Mouse (Mus musculus) bone marrow macrophage, adult 2 months (primary cell): ENCODE measurements around the gene Zp2. TPM values are rescaled to one million over a fixed set of nuclear protein-coding genes. Genes with fewer than 3 reads are reported as not detected.

ENCODE experiments used
- H3K27ac ChIP-seq: 2 replicates; pipeline ENCODE4 v1.5.1; 2012; ENCODE audit warnings: low read depth, low read length; ENCODE audit not compliant: insufficient read depth
- H3K4me1 ChIP-seq: 2 replicates; pipeline ENCODE4 v1.6.1; 2012; ENCODE audit warnings: low read length; ENCODE audit not compliant: control insufficient read depth, insufficient read depth
- H3K4me3 ChIP-seq: 2 replicates; pipeline ENCODE4 v1.5.1; 2012; ENCODE audit warnings: mild to moderate bottlenecking, low read length, moderate library complexity; ENCODE audit not compliant: insufficient read depth
- CTCF ChIP-seq: IDR thresholded peaks from 2 replicates; pipeline ENCODE4 v1.5.1; 2012; ENCODE audit warnings: low read depth, mild to moderate bottlenecking, low read length, moderate library complexity
- POLR2A ChIP-seq: IDR thresholded peaks from 2 replicates; pipeline ENCODE4 v1.6.1; 2012; ENCODE audit warnings: mild to moderate bottlenecking, low read depth, low read length, borderline replicate concordance
- polyA plus RNA-seq: library from polyadenylated mRNA; stranded (reverse); fragments of >200 nt; gene quantifications from 2 replicates; pipeline ENCODE4 v1.2.4, GENCODE M21; 2012; ENCODE audit not compliant: missing spikeins, insufficient read depth, insufficient read length

The Zp2 gene
- polyA plus RNA-seq, 1 experiment: not detected

DNA sequence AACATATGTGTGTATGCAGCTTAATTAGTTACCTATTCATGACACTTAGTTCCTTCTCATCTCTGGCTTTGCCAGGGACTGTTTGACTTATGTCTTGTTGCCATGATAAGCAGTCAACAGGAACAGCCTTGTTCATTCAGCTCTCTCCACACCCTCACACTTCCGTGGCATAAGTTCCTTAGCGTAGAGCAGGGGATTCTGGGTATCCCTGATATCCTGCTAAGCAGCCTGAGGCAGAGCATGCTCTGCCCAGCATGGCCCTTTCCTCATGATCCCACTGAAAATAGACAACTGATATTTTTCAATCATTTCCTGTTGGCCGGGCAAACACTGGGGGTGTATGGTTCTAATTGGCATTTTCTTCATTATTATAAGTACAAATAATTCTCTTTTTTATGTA is 32.5 kb upstream of the Zp2 start:
- Histone ChIP-seq H3K27ac (no peak overlapping the region), H3K4me3 (no peak overlapping the region), H3K4me1 (no peaks in the 10 kb centered on the region)
- TF ChIP-seq CTCF: no peak
- TF ChIP-seq POLR2A: no peak

DNA sequence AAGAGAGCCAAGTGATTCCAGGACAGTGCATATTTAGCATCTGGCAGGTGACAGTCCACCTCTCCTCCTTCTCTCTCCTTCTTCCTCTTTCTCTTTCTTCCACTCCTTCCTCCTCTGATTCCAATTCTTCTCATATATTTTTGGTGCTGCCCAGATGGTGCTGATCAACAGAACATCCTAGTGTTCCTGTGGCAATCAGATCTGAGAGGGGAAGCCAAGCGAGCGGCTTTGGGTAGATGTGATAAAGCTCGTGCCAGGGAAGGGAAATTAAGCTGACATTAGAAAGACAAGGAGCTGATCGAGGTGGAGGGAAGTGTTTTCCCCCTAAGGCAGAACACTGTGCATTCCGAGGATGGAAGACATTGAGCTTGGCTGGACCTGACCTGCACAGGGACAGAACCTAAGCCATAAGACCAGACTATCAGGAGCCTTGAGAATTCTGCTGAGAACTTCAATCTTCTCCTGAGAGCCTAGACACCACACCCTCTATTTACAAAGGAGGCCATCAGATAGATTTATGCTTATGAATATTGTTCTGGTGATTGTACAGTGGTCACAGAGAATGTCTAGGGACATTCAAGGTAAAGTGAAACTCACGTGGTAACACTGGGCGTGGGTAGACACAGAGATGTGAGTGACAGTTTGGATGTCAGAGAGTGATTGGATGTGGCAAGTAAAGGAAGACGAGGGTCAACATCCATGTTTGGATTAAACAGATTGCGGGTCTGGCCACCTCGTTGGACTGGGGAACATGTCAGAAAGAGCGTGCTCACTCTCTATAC is 29.8 kb upstream of the Zp2 start:
- no peak for TF ChIP-seq POLR2A
- no peak for TF ChIP-seq CTCF
- Histone ChIP-seq H3K27ac (no peak overlapping the region), H3K4me1 (no peaks in the 10 kb centered on the region), H3K4me3 (no peak overlapping the region)

DNA sequence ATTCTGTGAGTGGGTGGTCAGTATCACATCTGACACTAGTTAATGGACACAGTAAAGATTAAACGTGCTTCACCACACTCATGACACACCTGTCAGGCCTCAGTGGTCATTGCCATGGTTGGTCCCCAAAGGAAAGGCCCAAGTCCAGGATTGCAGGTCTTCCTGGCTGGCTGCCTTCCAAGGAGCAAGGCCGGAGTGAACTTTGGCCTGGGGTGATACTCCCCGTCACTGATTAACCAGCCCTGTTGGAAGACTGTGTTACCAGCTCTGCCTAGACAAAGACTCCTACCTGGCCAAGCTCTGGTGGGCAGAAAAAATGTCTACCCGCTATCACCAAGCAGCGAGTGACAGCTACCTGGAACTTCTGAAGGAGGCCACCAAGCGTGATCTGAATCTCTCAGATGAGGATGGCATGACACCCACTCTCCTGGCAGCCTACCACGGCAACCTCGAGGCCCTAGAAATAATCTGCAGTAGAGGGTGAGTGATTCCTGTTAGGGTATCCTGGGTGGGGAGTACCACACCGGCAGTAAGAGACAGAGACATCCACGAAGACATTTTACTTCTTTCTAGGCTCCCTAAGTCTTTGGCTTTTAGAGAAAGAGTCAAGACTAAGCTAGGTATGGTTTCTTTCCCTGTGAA is 28.6 kb upstream of the Zp2 start, which contains the start of gene Anks4b:
Anks4b (plus strand) TSS at position 256 of the 642 bp plus-strand sequence.
- Histone ChIP-seq H3K4me1 (no peaks in the 10 kb centered on the region), H3K4me3 (no peak within 1 kb of the TSS), H3K27ac (no peak within 1 kb of the TSS)
- TF ChIP-seq CTCF (no peak), POLR2A (no peak)

DNA sequence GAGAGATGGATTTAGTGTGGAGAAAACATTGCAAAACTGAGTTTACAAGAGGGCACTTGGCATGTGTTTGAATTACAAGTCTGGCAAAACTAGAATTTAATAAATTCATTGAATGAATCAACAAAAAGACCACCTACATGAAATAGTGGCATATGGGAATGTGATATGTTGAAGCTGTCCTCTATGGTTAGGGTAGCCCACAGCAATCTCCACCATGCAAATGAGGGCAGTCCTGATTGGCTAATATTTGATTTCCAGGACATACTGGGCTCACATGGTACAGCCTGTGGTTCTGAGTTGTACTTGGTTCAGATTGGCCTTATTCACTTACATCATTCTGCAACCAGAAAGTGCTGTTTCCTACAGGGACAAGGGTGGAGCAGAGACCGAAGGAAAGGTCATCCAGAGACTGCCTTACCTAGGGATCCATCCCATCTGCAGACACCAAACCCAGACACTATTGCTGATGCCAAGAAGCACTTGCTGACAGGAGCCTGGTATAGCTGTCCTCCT is 27.2 kb upstream of the Zp2 start:
- H3K4me3 ChIP-seq: no peak overlapping the region
- TF ChIP-seq POLR2A (no peak), CTCF (no peak)
- no peak overlapping the region for H3K27ac ChIP-seq
- H3K4me1 ChIP-seq: no peaks in the 10 kb centered on the region

DNA sequence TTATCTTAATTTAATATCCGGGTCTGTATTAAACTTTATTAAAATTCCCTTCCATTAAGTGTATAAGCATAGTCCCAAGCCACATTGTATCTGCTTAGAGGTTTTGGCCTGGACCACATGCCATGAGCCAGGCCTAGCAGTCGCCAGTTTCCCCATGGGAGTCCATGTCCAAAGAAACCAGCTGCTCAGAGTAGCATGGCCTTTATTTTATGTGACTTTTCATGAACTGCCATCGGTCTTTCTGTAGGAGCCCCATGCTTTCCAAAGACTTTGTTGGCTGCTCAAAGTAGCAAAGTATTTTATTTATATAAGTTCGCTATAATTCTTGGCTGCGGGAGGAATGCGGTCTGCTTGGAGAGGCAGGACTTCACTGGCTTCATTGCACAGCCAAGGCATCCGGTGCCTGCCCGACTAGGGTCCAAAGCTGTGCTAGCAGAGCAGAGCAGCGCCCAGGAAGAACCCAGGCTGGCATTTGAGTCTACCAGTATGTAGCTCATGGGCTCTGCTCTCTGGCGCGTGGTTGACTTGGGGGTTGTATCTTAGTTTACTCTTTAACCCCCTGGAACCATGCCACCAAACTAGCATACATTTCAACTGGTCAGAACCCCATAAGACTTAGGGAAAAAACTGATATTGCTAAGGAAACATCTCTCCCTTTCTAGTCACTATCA is 18.6 kb upstream of the Zp2 start:
- Histone ChIP-seq H3K4me3 (no peak overlapping the region), H3K4me1 (no peaks in the 10 kb centered on the region), H3K27ac (no peak overlapping the region)
- TF ChIP-seq POLR2A: no peak
- no peak for TF ChIP-seq CTCF

DNA sequence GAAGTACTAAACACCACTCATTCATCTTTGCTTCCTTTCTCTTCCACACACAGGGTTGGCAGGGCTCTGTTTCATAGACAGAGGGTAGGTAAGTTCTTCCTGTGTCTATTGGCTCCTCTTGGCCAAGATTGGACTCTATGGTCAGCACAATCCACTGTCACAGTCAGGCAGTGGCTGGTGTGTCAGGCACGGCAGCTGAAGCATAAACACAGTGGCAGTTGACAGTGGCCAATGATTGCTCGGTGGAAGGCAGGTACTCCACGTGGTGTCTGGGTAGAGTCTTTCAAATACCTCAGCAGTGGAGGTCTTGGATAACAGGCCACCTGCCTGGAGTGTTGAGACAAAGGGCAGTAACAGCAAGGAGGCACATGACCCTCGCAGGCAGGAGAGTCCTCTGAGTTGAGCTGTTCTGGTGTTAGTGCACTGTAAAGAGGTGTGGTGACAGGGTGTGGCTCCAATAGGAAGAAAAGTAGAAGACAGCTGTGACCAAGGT is 13.1 kb upstream of the Zp2 start:
- TF ChIP-seq CTCF: no peak
- no peak for TF ChIP-seq POLR2A
- Histone ChIP-seq H3K4me3 (no peak overlapping the region), H3K4me1 (peaks cover 4% of the 10 kb centered on the region), H3K27ac (no peak overlapping the region)

DNA sequence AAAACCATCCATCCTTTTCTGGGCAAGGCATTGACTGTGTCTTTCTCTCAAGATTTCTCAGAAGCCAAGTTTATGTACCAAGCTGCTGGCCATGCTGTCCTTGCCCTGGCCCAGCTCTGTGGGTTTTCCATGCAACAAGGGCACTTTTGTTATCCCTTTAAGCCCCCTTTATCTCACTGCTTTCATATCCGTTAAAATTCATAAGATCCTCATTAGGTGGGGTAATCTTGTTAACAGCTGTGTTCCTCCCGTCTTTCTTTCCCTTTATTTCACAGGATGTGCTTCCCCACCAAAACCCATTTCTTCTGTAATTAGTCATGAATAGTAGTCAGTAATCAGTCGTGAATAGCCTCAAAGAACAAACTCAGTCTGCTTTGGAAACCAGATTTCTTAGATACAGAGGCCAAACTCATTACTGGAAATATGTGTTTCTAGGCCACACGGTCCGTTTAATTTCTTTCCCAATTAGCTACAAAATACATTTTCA is 12.5 kb upstream of the Zp2 start:
- H3K4me1 ChIP-seq: peaks cover 4% of the 10 kb centered on the region
- H3K27ac ChIP-seq: no peak overlapping the region
- no peak overlapping the region for H3K4me3 ChIP-seq
- TF ChIP-seq POLR2A: no peak
- no peak for TF ChIP-seq CTCF

DNA sequence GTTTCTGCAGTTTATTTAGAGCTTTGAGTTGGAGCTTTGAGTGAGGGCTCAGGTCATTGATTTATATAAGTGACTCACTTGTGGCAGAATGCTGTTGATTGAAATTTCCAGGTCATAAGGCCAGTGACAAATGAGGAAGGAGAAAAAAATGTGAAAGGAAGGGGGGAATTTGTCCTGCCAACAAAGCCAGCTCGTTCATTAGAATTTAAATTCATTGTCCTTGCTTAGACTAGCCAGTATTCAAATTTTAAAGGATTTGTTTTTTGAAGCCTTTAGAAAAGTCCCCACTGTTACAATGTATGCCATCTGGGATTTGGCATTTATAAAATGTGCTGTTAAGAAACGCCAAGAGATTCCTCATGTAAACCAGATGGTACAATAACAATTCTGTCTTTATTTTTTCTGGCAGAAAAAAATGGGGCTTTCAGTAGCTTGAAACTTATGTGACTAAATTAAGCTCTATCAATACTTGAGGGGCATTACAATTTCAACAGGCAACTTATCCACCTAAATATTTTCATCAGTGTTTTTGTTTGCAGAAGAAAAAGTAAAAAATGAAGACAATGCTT is 11.8 kb upstream of the Zp2 start:
- TF ChIP-seq CTCF (no peak), POLR2A (no peak)
- no peak overlapping the region for H3K4me3 ChIP-seq
- H3K27ac ChIP-seq: no peak overlapping the region
- H3K4me1 ChIP-seq: peaks cover 4% of the 10 kb centered on the region

DNA sequence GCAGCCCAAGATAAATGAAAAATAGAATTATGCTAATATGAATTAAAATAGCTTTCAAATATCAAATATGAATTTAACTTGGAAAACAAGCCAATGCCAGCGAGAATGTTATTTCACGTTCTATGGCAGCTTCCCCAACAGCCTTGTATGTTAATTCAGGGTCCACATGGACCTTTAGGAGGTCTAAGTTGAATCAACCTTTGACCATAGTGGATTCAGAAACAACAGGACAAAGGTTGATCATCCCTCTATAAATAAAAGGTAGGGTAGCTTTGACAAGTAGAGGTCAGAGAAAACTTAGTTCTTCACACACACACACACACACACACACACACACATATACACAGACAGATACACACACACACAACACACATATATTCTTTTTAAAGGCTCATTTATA is 5.8 kb upstream of the Zp2 start:
- H3K4me1 ChIP-seq: peaks cover 7% of the 10 kb centered on the region
- H3K4me3 ChIP-seq: no peak overlapping the region
- TF ChIP-seq CTCF (no peak), POLR2A (no peak)
- no peak overlapping the region for H3K27ac ChIP-seq

DNA sequence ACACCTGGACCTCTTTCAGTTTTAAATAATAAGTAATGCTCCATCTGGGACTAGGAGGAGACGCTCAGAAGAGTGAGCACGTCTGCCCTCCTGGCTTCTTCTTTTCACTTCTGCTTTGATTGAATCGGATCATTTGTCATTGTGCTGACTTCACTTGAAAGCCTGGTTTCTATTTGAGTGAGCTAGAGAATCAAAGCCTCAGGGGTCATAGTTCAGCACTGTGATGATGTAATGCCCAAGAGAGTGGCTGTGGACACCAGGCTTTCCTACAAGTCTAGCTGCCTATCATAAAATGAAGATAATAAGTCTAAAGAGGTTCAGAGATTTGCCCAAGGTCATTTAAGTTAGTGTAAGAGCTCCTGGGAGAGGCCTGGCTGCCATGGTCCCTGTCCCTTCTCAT is 5.2 kb upstream of the Zp2 start:
- TF ChIP-seq CTCF (no peak), POLR2A (no peak)
- peak overlapping the region; percentile 45 for H3K27ac ChIP-seq
- H3K4me1 ChIP-seq: peaks cover 7% of the 10 kb centered on the region
- no peak overlapping the region for H3K4me3 ChIP-seq
